Mouse (Mus musculus): ENCODE measurements around the gene Swsap1.

- TF ChIP-seq CTCF (IDR thresholded peaks at IDR 0.05; ENCODE audit: low read depth): no peak
- TF ChIP-seq EP300 (optimal IDR thresholded peaks at IDR 0.05): no peak
Measured at GRCm38 (mm10) chr9:21976626-21977175, 21.1 kb downstream of the Swsap1 start.
